Mouse (Mus musculus) CD4-positive, CD25-positive, alpha-beta regulatory T cell, adult 4 months (primary cell): Measurements from ENCODE around the gene Qprt. TPM values are rescaled to one million over a fixed set of nuclear protein-coding genes. Genes with fewer than 3 reads are reported as not detected.
A peak's percentile ranks its signal among the peaks of the same experiment; 100 is the strongest.

ENCODE experiments used
- ATAC-seq: one replicate; pipeline ENCODE4 v1.8.0; 2017
- polyA plus RNA-seq, 2 experiments: library from polyadenylated mRNA; unstranded; fragments of 100-300 nt; shearing (Covaris generic); gene quantifications; one replicate each; pipeline ENCODE4 v1.2.1; 2017

The Qprt gene
- polyA plus RNA-seq, 2 experiments from 2014 or later = 7.5 to 15.2 TPM

- ATAC-seq = no peak
Measured at GRCm38 (mm10) chr7:127133125-127133524, 11.1 kb upstream of the Qprt start.

- peak; percentile 77 for ATAC-seq
Measured at GRCm38 (mm10) chr7:127129638-127130037, 7.6 kb upstream of the Qprt start.

- no peak for ATAC-seq
Measured at GRCm38 (mm10) chr7:127121061-127121910, 740 bp downstream of the Qprt start.

- ATAC-seq = no peak
Measured at GRCm38 (mm10) chr7:127118671-127119445, 3.2 kb downstream of the Qprt start.

- ATAC-seq = no peak
Measured at GRCm38 (mm10) chr7:127117948-127118347, 4.1 kb downstream of the Qprt start.

- ATAC-seq = no peak
Measured at GRCm38 (mm10) chr7:127116331-127116935, 5.6 kb downstream of the Qprt start.

- no peak for ATAC-seq
Measured at GRCm38 (mm10) chr7:127114920-127115319, 7.1 kb downstream of the Qprt start.

GRCm38 (mm10) chr7:127113614-127114259, 8.3 kb downstream of the Qprt start:
- peak; percentile 62 for ATAC-seq

GRCm38 (mm10) chr7:127112921-127113597, 9.0 kb downstream of the Qprt start:
- peak; percentile 72 for ATAC-seq

- ATAC-seq = peak; percentile 38
Measured at GRCm38 (mm10) chr7:127112251-127112841, 9.7 kb downstream of the Qprt start.

- ATAC-seq = peak; percentile 18
Measured at GRCm38 (mm10) chr7:127111461-127111860, 10.6 kb downstream of the Qprt start.

GRCm38 (mm10) chr7:127110239-127111007, 11.6 kb downstream of the Qprt start:
- ATAC-seq = peak; percentile 42

- ATAC-seq = no peak
Measured at GRCm38 (mm10) chr7:127105551-127105950, 16.5 kb downstream of the Qprt start.

GRCm38 (mm10) chr7:127104560-127105332, 17.3 kb downstream of the Qprt start:
- ATAC-seq = peak; percentile 89

- peak; percentile 47 for ATAC-seq
Measured at GRCm38 (mm10) chr7:127103960-127104359, 18.1 kb downstream of the Qprt start.

- no peak for ATAC-seq
Measured at GRCm38 (mm10) chr7:127102148-127102547, 19.9 kb downstream of the Qprt start.

- no peak for ATAC-seq
Measured at GRCm38 (mm10) chr7:127101451-127102016, 20.5 kb downstream of the Qprt start.

GRCm38 (mm10) chr7:127099528-127099927, 22.5 kb downstream of the Qprt start:
- no peak for ATAC-seq

- ATAC-seq = no peak
Measured at GRCm38 (mm10) chr7:127098950-127099349, 23.1 kb downstream of the Qprt start.

- no peak for ATAC-seq
Measured at GRCm38 (mm10) chr7:127098521-127098920, 23.5 kb downstream of the Qprt start.
